Mouse (Mus musculus) olfactory bulb, adult 2 months (tissue): ENCODE results near the gene St6gal1.

Experiments used
- CTCF ChIP-seq: fragments of 200-500 bp; IDR thresholded peaks from 2 replicates; pipeline ENCODE4 v1.5.1; 2012; ENCODE audit warnings: low read depth, mild to moderate bottlenecking, low read length, moderate library complexity; ENCODE audit not compliant: insufficient read depth
- POLR2A ChIP-seq: fragments of 200-500 bp; IDR thresholded peaks from 2 replicates; pipeline ENCODE4 v1.6.1; 2012; ENCODE audit warnings: mild to moderate bottlenecking, low read depth, low read length, moderate library complexity; ENCODE audit not compliant: insufficient read depth

DNA sequence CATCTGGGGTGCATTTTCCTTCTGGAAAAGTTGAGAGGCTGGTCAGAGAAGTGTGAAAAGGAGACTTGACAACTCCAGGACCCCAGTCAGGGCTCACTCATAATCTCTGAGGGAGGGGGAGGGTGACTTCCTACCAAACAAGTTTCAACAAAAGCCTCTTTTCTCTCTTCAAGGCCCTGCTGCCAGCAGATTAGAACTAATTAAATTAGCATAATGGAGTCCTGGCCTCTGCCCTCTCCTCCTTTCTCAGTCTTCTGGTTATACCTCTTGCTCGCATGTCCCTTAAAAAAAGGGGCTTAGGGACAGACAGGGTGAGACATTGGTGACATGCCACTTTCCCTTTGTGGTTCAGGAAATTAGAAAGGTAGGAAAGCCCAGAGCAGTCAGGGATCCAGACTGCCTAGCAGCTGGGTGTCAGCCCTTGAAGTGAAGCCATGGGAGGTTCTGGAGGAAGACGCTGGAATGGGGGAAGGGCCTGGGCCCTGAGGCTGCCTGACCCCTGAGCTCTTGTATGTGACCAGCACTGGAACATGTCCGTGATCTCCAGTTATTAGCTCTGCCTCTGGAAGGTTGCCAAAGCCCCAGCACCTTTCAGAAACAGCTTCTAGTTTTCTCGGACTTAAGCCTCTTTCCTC, 34.4 kb downstream of the St6gal1 start:
- TF ChIP-seq CTCF: no peak
- no peak for TF ChIP-seq POLR2A
